Mouse (Mus musculus): ENCODE data around the gene Tmem243. TPM values are rescaled to one million over a fixed set of nuclear protein-coding genes. Genes with fewer than 3 reads are reported as not detected.

Tmem243 gene
- polyA plus RNA-seq, 1 experiment from 2014 or later: 5.3 TPM

Other genes with a start within 250 kb of the Tmem243 start
- 0.45 and 0.88 TPM in 2 replicates for gene Abcb4, start 207.0 kb upstream of the Tmem243 start, polyA plus RNA-seq (2015; fragmentation: Nextera tagmentation; extraction: Ambion mirVana)
- gene Crot, start 103.3 kb upstream of the Tmem243 start, polyA plus RNA-seq (2015; fragmentation: Nextera tagmentation; extraction: Ambion mirVana): 63.0 and 77.2 TPM in 2 replicates
- 29.5 and 29.6 TPM in 2 replicates for gene Dmtf1, start 61.1 kb downstream of the Tmem243 start, polyA plus RNA-seq (2015; fragmentation: Nextera tagmentation; extraction: Ambion mirVana)
- gene 9330182L06Rik, start 165.4 kb downstream of the Tmem243 start, polyA plus RNA-seq (2015; fragmentation: Nextera tagmentation; extraction: Ambion mirVana): 1.4 and 1.5 TPM in 2 replicates